Mouse (Mus musculus) thymus, adult 2 months (tissue): ENCODE measurements around the gene Irf2bp2.

Experiments used
- CTCF ChIP-seq: fragments of 200-500 bp; IDR thresholded peaks from 2 replicates; pipeline ENCODE4 v1.5.1; 2012; ENCODE audit warnings: mild to moderate bottlenecking, control low read depth, low read length, moderate library complexity, borderline replicate concordance; ENCODE audit not compliant: control insufficient read depth, poor library complexity, insufficient read depth; ENCODE audit errors: extremely low read depth
- POLR2A ChIP-seq: fragments of 200-500 bp; IDR thresholded peaks from 2 replicates; pipeline ENCODE4 v1.6.1; 2012; ENCODE audit warnings: mild to moderate bottlenecking, low read length, control low read depth, moderate library complexity; ENCODE audit not compliant: control insufficient read depth, poor library complexity, insufficient read depth; ENCODE audit errors: extremely low read depth

- TF ChIP-seq CTCF (no peak), POLR2A (no peak)
Observed at GRCm38 (mm10) chr8:126589507-126590023, 4.2 kb downstream of the Irf2bp2 start.
